Mouse (Mus musculus) limb, embryonic 12.5 days (tissue): ENCODE measurements around the gene Clca3a1. TPM values are rescaled to one million over a fixed set of nuclear protein-coding genes. Genes with fewer than 3 reads are reported as not detected.
A peak's percentile ranks its signal among the peaks of the same experiment; 100 is the strongest.
"Not testable (repeated sequence)": the region's sequence is repeated elsewhere in the genome, so short reads cannot be mapped to it uniquely, and the experiment has no call there.

Source experiments
- ATAC-seq: fragments of 200-750 bp; cut with Nextera tagmentation; 2 replicates; pipeline ENCODE4 v1.8.0; 2017; ENCODE audit warnings: low read depth, moderate TSS enrichment; ENCODE audit not compliant: insufficient number of reproducible peaks, insufficient read depth, low FRiP score, low TSS enrichment
- H3K27ac ChIP-seq: fragments of 300-500 bp; sonication (generic); 2 replicates; pipeline ENCODE4 v1.5.1; 2016; ENCODE audit warnings: mild to moderate bottlenecking, moderate library complexity
- H3K27me3 ChIP-seq: fragments of 300-500 bp; sonication (generic); 2 replicates; pipeline ENCODE4 v1.6.1; 2016; ENCODE audit warnings: mild to moderate bottlenecking, moderate library complexity
- H3K36me3 ChIP-seq: fragments of 300-500 bp; sonication (generic); 2 replicates; pipeline ENCODE4 v1.6.1; 2016; ENCODE audit warnings: mild to moderate bottlenecking, moderate library complexity
- H3K4me1 ChIP-seq: fragments of 300-500 bp; sonication (generic); replicated peaks from 2 replicates; pipeline ENCODE4 v1.6.1; 2016
- H3K4me2 ChIP-seq: fragments of 300-500 bp; sonication (generic); 2 replicates; pipeline ENCODE4 v1.6.1; 2016; ENCODE audit warnings: mild to moderate bottlenecking, moderate library complexity
- H3K4me3 ChIP-seq: fragments of 300-500 bp; sonication (generic); replicated peaks from 2 replicates; pipeline ENCODE4 v1.5.1; 2016; ENCODE audit warnings: mild to moderate bottlenecking
- H3K9ac ChIP-seq: fragments of 300-500 bp; sonication (generic); replicated peaks from 2 replicates; pipeline ENCODE4 v1.6.1; 2016; ENCODE audit warnings: mild to moderate bottlenecking, moderate library complexity
- H3K9me3 ChIP-seq: fragments of 300-500 bp; sonication (generic); 2 replicates; pipeline ENCODE4 v1.6.1; 2016; ENCODE audit warnings: mild to moderate bottlenecking, moderate library complexity
- WGBS: fragments of 180-500 bp; shearing (Covaris S2); methylation state at CpG from one replicate; pipeline ENCODE4 v1.1.7; 2016; 5-methylcytosine and 5-hydroxymethylcytosine counted together
- polyA plus RNA-seq: library from polyadenylated mRNA; unstranded; fragments of >200 nt; fragmentation: Nextera tagmentation; extraction: Ambion mirVana; gene quantifications from 2 replicates; pipeline ENCODE4 v1.2.1, GENCODE M21; 2016

The Clca3a1 gene
- polyA plus RNA-seq, 1 experiment from 2014 or later: 0.15 TPM

GRCm38 (mm10) chr3:144749062-144749963 is 11.5 kb downstream of the Clca3a1 start:
- WGBS: 52% methylated on average over 21 of the region's 21 CpGs
- H3K27ac ChIP-seq, H3K4me2 ChIP-seq, H3K9me3 ChIP-seq, ATAC-seq, H3K27me3 ChIP-seq, H3K4me1 ChIP-seq, H3K36me3 ChIP-seq, H3K9ac ChIP-seq, H3K4me3 ChIP-seq: not testable (repeated sequence)

DNA sequence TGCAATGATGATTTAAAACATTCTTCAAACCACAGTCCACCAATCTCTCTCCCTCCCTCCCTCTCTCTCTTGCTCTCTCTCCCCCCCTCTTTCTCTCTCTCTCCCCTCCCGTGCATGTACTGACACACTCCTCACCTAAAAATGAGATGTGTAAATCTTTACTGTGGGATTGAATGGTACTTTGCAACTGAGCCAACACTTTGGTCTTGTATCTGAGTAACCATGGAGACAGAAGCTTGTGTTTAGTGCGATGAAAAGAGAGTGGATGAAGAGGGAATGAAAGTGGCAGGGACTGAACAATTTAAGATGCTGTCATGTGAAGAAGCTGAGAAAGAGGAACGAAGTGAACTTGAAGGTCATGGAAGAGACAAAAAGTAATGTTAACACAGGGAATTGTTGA is 13.1 kb downstream of the Clca3a1 start:
- not testable (repeated sequence) for H3K36me3 ChIP-seq, H3K4me1 ChIP-seq, H3K4me2 ChIP-seq, H3K27ac ChIP-seq, H3K27me3 ChIP-seq, H3K4me3 ChIP-seq, ATAC-seq, H3K9me3 ChIP-seq, H3K9ac ChIP-seq
- 70% methylated on average over 3 of the region's 3 CpGs for WGBS

DNA sequence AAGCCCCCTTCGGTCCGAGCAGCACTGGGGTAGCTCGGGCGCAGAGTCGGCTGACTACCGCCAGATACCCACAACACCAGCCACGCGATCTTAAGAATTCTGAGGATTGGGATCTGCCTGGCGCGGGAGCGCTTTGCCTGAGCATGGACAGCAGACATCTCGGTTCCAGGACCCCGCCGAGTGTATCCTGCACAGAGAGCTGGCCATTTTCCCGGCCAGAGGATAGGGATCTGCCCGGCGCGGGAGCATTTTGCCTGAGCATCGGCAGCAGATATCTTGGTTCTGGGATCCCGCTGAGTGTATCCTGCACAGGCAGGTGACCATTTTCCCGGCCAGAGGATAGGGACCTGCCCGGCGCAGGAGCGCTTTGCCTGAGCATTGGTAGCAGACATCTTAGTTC is 22.4 kb downstream of the Clca3a1 start:
- H3K27me3 ChIP-seq, H3K4me1 ChIP-seq, H3K4me3 ChIP-seq, H3K27ac ChIP-seq, H3K9ac ChIP-seq, H3K9me3 ChIP-seq, ATAC-seq, H3K4me2 ChIP-seq, H3K36me3 ChIP-seq: not testable (repeated sequence)
- WGBS: 70% methylated on average over 24 of the region's 24 CpGs

- WGBS: 25% methylated on average over 9 of the region's 9 CpGs
- no peak for ATAC-seq
- Histone ChIP-seq H3K27me3 (no peaks in the 10 kb centered on the region), H3K4me1 (no peaks in the 10 kb centered on the region), H3K9me3 (no peaks in the 10 kb centered on the region), H3K4me3 (no peak overlapping the region), H3K4me2 (no peak overlapping the region), H3K9ac (no peak overlapping the region), H3K27ac (no peak overlapping the region), H3K36me3 (no peaks in the 10 kb centered on the region)
Measured at GRCm38 (mm10) chr3:144736831-144737230, 23.9 kb downstream of the Clca3a1 start.

- H3K4me2 ChIP-seq: no peak overlapping the region
- H3K9me3 ChIP-seq: no peaks in the 10 kb centered on the region
- peaks cover 14% of the 10 kb centered on the region for H3K4me1 ChIP-seq
- 50% methylated on average over 4 of the region's 4 CpGs for WGBS
- no peaks in the 10 kb centered on the region for H3K36me3 ChIP-seq
- ATAC-seq: no peak
- H3K4me3 ChIP-seq: no peak overlapping the region
- no peak overlapping the region for H3K9ac ChIP-seq
- H3K27ac ChIP-seq: no peak overlapping the region
- H3K27me3 ChIP-seq: no peaks in the 10 kb centered on the region
Measured at GRCm38 (mm10) chr3:144723455-144723854, 37.3 kb downstream of the Clca3a1 start.

DNA sequence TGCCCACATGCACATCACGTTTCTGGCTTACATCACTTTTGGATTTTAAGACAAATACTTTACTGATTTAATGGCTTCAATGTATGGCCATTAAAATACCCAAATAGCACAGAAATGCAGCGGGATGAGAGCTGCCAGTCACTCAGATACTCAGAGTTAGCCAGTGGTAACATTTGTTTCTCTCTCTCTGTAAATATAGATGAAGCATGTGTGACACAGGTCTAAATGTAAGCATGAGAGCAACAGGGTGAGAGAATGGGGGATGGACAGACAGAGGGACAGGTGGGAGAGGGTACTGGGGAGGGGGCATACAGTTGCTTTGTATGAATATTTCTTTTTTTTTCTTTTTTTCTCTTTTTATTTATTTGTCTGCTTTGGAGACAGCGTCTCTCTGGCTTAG is 38.2 kb downstream of the Clca3a1 start:
- H3K9me3 ChIP-seq, H3K4me2 ChIP-seq, H3K4me3 ChIP-seq, H3K36me3 ChIP-seq, H3K27me3 ChIP-seq, H3K9ac ChIP-seq, ATAC-seq, H3K27ac ChIP-seq: not testable (repeated sequence)
- H3K4me1 ChIP-seq: peaks cover 21% of the 10 kb centered on the region
- WGBS: 82% methylated on average over 3 of the region's 3 CpGs

DNA sequence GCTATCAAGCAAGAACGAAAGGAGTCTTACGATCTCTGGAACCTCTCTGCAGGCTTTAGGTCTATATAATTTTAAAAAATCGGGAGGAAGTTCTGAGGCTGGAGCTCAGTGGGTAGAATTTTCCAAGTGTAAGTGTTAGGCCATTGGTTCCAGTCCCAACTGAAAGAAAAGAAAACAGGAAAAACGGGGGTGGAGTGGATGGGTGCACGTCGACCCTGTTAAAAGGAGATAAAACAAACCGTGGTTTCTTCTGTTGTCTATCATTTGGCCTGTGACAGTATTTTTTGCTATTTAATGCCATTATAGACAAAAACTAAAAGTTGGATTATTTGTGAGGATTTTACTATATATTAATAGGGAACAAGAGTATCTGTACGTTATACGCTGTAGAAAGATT is 38.9 kb downstream of the Clca3a1 start:
- peaks cover 24% of the 10 kb centered on the region for H3K4me1 ChIP-seq
- 89% methylated on average over 9 of the region's 9 CpGs for WGBS
- H3K27ac ChIP-seq: no peak overlapping the region
- no peaks in the 10 kb centered on the region for H3K9me3 ChIP-seq
- H3K4me2 ChIP-seq: no peak overlapping the region
- no peak for ATAC-seq
- H3K4me3 ChIP-seq: no peak overlapping the region
- H3K9ac ChIP-seq: no peak overlapping the region
- no peaks in the 10 kb centered on the region for H3K36me3 ChIP-seq
- H3K27me3 ChIP-seq: no peaks in the 10 kb centered on the region

DNA sequence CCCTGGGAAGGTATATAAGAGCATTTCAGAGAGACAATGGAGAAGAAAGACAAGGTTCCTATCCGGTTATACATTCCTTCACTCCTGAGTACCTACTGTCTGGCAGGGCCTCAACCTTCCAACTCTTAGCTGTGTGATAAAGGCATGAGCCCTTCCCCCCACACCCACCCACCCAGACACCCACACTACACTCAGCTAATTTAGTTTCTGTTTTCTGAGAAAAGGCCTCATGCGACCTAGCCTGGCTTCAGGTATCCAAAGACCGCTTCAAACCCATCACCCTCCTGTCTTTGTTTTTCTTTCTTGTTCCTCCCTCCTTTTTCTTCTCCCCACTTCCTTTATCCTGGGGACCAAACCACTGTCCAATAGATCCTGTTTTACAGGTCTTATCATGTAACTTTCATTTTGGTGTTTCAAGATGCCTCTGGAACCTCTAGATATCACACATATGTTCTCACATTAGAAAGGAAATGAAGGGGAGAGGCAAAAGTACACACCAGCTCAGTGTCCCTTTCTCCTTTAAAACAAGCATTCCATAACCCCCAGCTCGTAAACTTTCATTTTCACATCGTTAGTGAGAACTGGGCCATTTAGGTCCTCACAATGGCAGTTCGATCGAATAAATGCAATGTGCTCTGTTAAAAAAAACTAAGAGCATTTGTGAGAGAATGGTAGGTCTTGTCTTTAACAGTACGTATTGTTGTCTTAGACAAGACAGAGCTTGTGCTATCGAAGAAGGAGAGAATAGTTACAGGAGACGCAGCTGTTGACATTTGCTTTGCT is 39.5 kb downstream of the Clca3a1 start:
- H3K4me3 ChIP-seq: peak overlapping the region; percentile 90
- ATAC-seq: no peak
- H3K4me2 ChIP-seq: peak overlapping the region; percentile 58
- no peaks in the 10 kb centered on the region for H3K9me3 ChIP-seq
- no peaks in the 10 kb centered on the region for H3K27me3 ChIP-seq
- H3K36me3 ChIP-seq: no peaks in the 10 kb centered on the region
- H3K27ac ChIP-seq: no peak overlapping the region
- 74% methylated on average over 10 of the region's 10 CpGs for WGBS
- H3K4me1 ChIP-seq: peaks cover 30% of the 10 kb centered on the region
- 0 out of 2 replicates have a peak overlapping the region, but pooled peaks have one; percentile 24 for H3K9ac ChIP-seq

DNA sequence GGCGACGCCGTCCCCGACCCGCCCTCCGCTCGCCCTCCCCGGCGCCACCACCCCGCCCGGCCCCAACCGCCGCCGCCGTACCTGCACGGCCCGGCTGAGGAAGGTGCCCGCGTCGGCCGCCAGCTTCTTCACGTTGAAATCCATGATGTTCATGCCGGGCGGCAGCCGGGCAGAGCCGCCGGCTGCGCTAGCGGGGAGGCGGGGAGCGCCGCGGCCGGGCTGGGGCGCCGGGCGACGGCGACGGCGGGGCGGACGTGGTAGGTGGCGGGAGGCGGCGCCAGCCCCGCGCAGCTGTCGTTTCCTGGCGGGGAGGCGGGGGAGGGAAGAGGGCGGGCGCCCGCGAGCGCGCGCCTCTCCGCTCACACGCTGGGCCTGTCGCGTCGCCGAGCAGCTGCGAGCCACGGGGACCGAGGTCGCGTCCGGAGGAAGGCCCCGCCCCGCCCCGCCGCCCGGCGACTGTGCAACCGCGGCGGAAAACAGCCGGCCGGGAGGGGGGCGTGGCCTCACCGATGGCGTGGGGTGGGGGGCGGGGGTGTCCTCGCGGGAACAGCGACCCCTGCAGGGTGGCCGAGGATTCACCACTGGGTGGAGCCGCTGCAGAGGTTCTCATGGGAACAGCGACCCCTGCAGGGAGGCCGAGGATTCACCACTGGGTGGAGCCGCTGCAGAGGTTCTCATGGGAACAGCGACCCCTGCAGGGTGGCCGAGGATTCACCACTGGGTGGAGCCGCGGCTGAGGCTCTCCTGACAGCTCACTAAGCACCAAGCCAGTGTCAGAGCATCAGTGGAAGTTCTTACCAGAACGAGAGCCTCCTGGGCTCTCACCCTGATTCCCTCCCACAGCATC is 40.7 kb downstream of the Clca3a1 start, which contains the start of gene Sh3glb1:
Gene Sh3glb1 (minus strand): TSS at position 435 of the 847 bp plus-strand sequence.
- peak; percentile 90 for ATAC-seq
- Histone ChIP-seq H3K27ac (peak within 1 kb of the TSS; percentile 99), H3K4me1 (peaks cover 37% of the 10 kb centered on the region), H3K9me3 (no peaks in the 10 kb centered on the region), H3K36me3 (no peaks in the 10 kb centered on the region), H3K9ac (peak within 1 kb of the TSS; percentile 90), H3K4me3 (peak within 1 kb of the TSS; percentile 90), H3K4me2 (peak within 1 kb of the TSS; percentile 72), H3K27me3 (no peaks in the 10 kb centered on the region)
- under 1% methylated on average over 80 of the region's 98 CpGs for WGBS

DNA sequence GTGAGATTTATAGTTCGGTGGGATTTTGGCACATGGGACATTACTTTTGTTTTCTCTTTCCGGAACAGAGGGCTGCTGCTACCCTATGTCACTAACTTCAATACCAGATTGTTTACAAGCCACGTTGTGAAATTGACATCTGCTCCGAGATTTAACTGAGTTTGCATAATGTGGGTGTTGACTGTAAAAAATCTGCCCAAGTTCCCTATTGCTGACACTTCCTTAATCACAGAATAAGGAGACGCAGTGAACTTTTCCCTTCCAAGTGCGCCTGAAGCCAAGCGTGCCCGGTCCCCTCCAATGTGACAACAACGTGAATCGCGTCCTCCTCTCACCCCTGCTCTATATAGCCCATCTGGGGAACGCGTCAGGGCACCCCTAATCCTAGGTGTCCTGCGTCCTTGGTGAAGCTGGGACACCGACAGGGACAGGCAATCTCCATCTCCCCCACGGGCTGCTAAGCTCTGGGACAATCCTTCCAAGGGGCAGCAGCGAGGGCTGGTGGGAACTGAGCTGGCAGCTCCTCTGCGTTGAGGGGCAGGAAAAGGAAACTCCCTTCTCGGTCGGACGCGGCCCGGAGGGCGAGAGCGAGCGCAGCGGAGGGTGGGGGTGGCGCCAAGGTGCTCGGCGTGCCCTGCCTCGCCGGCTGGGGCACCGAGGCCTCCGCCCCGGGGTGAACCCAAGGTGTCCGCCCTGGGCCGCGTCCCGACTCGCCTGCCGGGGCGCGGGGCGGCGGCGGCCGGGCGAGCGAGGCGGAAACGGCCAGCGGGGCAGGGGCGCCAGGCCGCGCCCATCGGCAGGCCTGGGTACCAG is 41.5 kb downstream of the Clca3a1 start:
- Histone ChIP-seq H3K27ac (peak overlapping the region; percentile 99), H3K4me3 (peak overlapping the region; percentile 90), H3K9me3 (no peaks in the 10 kb centered on the region), H3K4me1 (peaks cover 37% of the 10 kb centered on the region), H3K27me3 (no peaks in the 10 kb centered on the region), H3K9ac (peak overlapping the region; percentile 90), H3K4me2 (peak overlapping the region; percentile 72), H3K36me3 (no peaks in the 10 kb centered on the region)
- under 1% methylated on average over 49 of the region's 56 CpGs for WGBS
- ATAC-seq: peak; percentile 17; the same call in 1 of the 2 replicates
